12 mouse cellular contexts compared by ENCODE assay signal in the genomic region with DNA sequence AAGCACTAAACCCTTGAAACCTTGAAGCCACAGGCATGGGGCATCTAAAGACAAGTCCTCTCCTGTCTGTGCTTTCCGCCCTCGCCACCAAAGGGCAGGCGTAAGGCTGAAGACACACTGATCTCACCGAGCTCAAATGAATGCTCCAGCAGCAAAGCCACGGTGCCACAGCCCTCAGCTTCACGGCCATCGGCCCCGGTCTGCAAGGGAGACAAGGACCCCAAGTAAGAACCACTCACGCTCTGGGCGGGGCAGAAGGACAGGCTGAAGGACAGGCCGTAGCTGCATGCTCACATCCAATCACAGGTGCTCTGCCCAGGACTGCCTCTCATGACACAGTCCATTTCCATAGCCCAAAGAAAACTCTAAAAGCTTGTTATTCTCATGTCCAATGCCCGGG. TPM values are rescaled to one million over a fixed set of nuclear protein-coding genes. Genes with fewer than 3 reads are reported as not detected.
DNase-seq lines count a peak whose midpoint lies in the region; ATAC-seq lines count a peak whose summit lies in the region.
"Had no signal": no experiment of that assay in that cellular context is flagged by ENCODE, and none has a peak within 500 bp of the region (broad histone marks: within the 10 kb centered on the region; RNA-seq: fewer than 3 reads in every experiment).

No protein-coding gene starts in this region.

- H3K4me1 ChIP-seq in hindbrain, embryonic 16.5 days (ENCODE audit: control insufficient read depth, insufficient read depth, low read depth, low read length) = peaks cover 18% of the 10 kb centered on the region
- H3K4me1 ChIP-seq in neural tube, embryonic 13.5 days (replicated peaks) = peaks cover 32% of the 10 kb centered on the region

- H3K27ac ChIP-seq in hindbrain, embryonic 16.5 days (ENCODE audit: low read depth, low read length) = no peak overlapping the region
- H3K27ac ChIP-seq in neural tube, embryonic 13.5 days (replicated peaks) = no peak overlapping the region

- H3K9me3 ChIP-seq in hindbrain, embryonic 16.5 days (ENCODE audit: control insufficient read depth, low read length) = no peaks in the 10 kb centered on the region
- H3K9me3 ChIP-seq in neural tube, embryonic 13.5 days = no peaks in the 10 kb centered on the region

- no peak for ATAC-seq in hindbrain, embryonic 16.5 days
- no peak for ATAC-seq in neural tube, embryonic 13.5 days (ENCODE audit: low read depth)

- no peak overlapping the region for H3K4me3 ChIP-seq in hindbrain, embryonic 16.5 days (ENCODE audit: low read length)
- peak overlapping the region; percentile 86; the same call in 1 of the 2 replicates for H3K4me3 ChIP-seq in neural tube, embryonic 13.5 days

- no peak overlapping the region for H3K9ac ChIP-seq in hindbrain, embryonic 16.5 days (ENCODE audit: low read depth, low read length)
- peak overlapping the region; percentile 27; the same call in 1 of the 2 replicates for H3K9ac ChIP-seq in neural tube, embryonic 13.5 days

- 92% methylated on average over 12 of the region's 12 CpGs for WGBS in hindbrain, embryonic 16.5 days
- WGBS in neural tube, embryonic 13.5 days = 95% methylated on average over 12 of the region's 12 CpGs

- no peaks in the 10 kb centered on the region for H3K27me3 ChIP-seq in hindbrain, embryonic 16.5 days (replicated peaks; ENCODE audit: control insufficient read depth, insufficient read depth, low read length)
- no peaks in the 10 kb centered on the region for H3K27me3 ChIP-seq in neural tube, embryonic 13.5 days

- peak overlapping the region; percentile 76; the same call in 1 of the 2 replicates for H3K4me2 ChIP-seq in hindbrain, embryonic 16.5 days (ENCODE audit: low read length)
- H3K4me2 ChIP-seq in neural tube, embryonic 13.5 days = peak overlapping the region; percentile 85; the same call in 1 of the 2 replicates

- peak; percentile 88 for DNase-seq in heart, adult 11 months
- DNase-seq in heart, adult 18-20 months = no peak
- peak; percentile 5 for DNase-seq in right cerebral cortex, postnatal 4 days
- no peak for DNase-seq in right cerebral cortex, adult 2 months (ENCODE audit: low spot score in 2 of 2)
- no peak for DNase-seq in right cerebral cortex, postnatal 10 days (ENCODE audit: low spot score in 2 of 2)
- DNase-seq in gastrocnemius, postnatal 25 days = no peak
- DNase-seq: heart, postnatal 10 days; left cerebral cortex, postnatal 4 days; retina, postnatal 1 day had no signal

- peaks cover 27% of the 10 kb centered on the region for H3K36me3 ChIP-seq in hindbrain, embryonic 16.5 days (ENCODE audit: control insufficient read depth, insufficient read depth, low read length)
- H3K36me3 ChIP-seq in neural tube, embryonic 13.5 days = peaks cover 45% of the 10 kb centered on the region

RNA-seq across cellular contexts. Expression of gene Emc10, which starts 1.6 kb away (rescaled TPM):
- 10 to 100 TPM; 79.6 to 85.6 TPM for total RNA-seq in heart, adult 18-20 months (2021)
- 145 and 150 TPM in 2 replicates for polyA plus RNA-seq in hindbrain, embryonic 16.5 days (2015; fragmentation: Nextera tagmentation; extraction: Ambion mirVana)
- 139 TPM in 2 replicates for polyA plus RNA-seq in neural tube, embryonic 13.5 days (2015; fragmentation: Nextera tagmentation; extraction: Ambion mirVana)
- 10 to 100 TPM; 41.4 to 53.2 TPM for total RNA-seq in gastrocnemius, postnatal 25 days (2021)

RNA-seq across cellular contexts. Expression of gene Fam71e1, which starts 1.7 kb away (rescaled TPM):
- total RNA-seq in heart, adult 18-20 months (2021) = 1 to 10 TPM; 1.6 to 4.3 TPM
- polyA plus RNA-seq in hindbrain, embryonic 16.5 days (2015; fragmentation: Nextera tagmentation; extraction: Ambion mirVana) = 20.4 and 23.7 TPM in 2 replicates
- 23.0 and 29.8 TPM in 2 replicates for polyA plus RNA-seq in neural tube, embryonic 13.5 days (2015; fragmentation: Nextera tagmentation; extraction: Ambion mirVana)
- total RNA-seq in gastrocnemius, postnatal 25 days (2021) = 1 to 10 TPM; 2.5 to 2.9 TPM

RNA-seq across cellular contexts. Expression of gene Josd2, which starts 26.9 kb away (rescaled TPM):
- 100 to 1,000 TPM in 1 of 2 experiments, 10 to 100 TPM in 1; 98.6 to 108 TPM for total RNA-seq in heart, adult 18-20 months (2021)
- 42.5 and 46.2 TPM in 2 replicates for polyA plus RNA-seq in hindbrain, embryonic 16.5 days (2015; fragmentation: Nextera tagmentation; extraction: Ambion mirVana)
- polyA plus RNA-seq in neural tube, embryonic 13.5 days (2015; fragmentation: Nextera tagmentation; extraction: Ambion mirVana) = 49.9 and 54.3 TPM in 2 replicates
- total RNA-seq in gastrocnemius, postnatal 25 days (2021) = 10 to 100 TPM; 62.8 to 69.1 TPM

RNA-seq across cellular contexts. Expression of gene Aspdh, which starts 29.5 kb away (rescaled TPM):
- total RNA-seq in heart, adult 18-20 months (2021) = 1 to 10 TPM in 1 of 2 experiments, under 1 TPM in 1; 0.41 to 1.4 TPM
- polyA plus RNA-seq in hindbrain, embryonic 16.5 days (2015; fragmentation: Nextera tagmentation; extraction: Ambion mirVana) = 3.1 and 3.9 TPM in 2 replicates
- polyA plus RNA-seq in neural tube, embryonic 13.5 days (2015; fragmentation: Nextera tagmentation; extraction: Ambion mirVana) = 1.6 and 2.9 TPM in 2 replicates
- total RNA-seq in gastrocnemius, postnatal 25 days (2021) = not detected

RNA-seq across cellular contexts. Expression of gene Mybpc2, which starts 29.8 kb away (rescaled TPM):
- total RNA-seq in heart, adult 18-20 months (2021) = 10 to 100 TPM; 10.2 to 10.8 TPM
- 0.14 and 0.15 TPM in 2 replicates for polyA plus RNA-seq in hindbrain, embryonic 16.5 days (2015; fragmentation: Nextera tagmentation; extraction: Ambion mirVana)
- polyA plus RNA-seq in neural tube, embryonic 13.5 days (2015; fragmentation: Nextera tagmentation; extraction: Ambion mirVana) = 0.08 and 0.22 TPM in 2 replicates
- 1,000 to 10,000 TPM; 3,676 to 4,447 TPM for total RNA-seq in gastrocnemius, postnatal 25 days (2021)
- polyA plus RNA-seq: brain, embryonic 14.5 days had no signal

Comparison
In these comparisons a context has a peak if more than half of its experiments do, and no peak if none do; other contexts are left out.
1. DNase-seq: peak in heart, adult 11 months (single experiment) and right cerebral cortex, postnatal 4 days (single experiment); none in heart, adult 18-20 months (0 of 2), right cerebral cortex, adult 2 months (0 of 2), right cerebral cortex, postnatal 10 days (0 of 2) and gastrocnemius, postnatal 25 days (single experiment).